Mouse (Mus musculus): Measurements from ENCODE around the gene Nabp2. TPM values are rescaled to one million over a fixed set of nuclear protein-coding genes. Genes with fewer than 3 reads are reported as not detected.

Gene Nabp2
- polyA plus RNA-seq, 1 experiment, result 458 TPM

GRCm38 (mm10) chr10:128391850-128392249, 19.4 kb downstream of the Nabp2 start:
- peaks cover 98% of the 10 kb centered on the region for H3K36me3 ChIP-seq (replicated peaks; ENCODE audit: low read length)
- no peak overlapping the region for H3K4me3 ChIP-seq (replicated peaks)
- H3K9me3 ChIP-seq, result no peaks in the 10 kb centered on the region
- no peak for TF ChIP-seq FLI1 (IDR thresholded peaks at IDR 0.05; ENCODE audit: low read length)
- TF ChIP-seq GATA1 (IDR thresholded peaks at IDR 0.05; ENCODE audit: borderline replicate concordance, low read length), result no peak
- H3K4me1 ChIP-seq, result peaks cover 35% of the 10 kb centered on the region
- H3K27me3 ChIP-seq (replicated peaks), result no peaks in the 10 kb centered on the region

DNA sequence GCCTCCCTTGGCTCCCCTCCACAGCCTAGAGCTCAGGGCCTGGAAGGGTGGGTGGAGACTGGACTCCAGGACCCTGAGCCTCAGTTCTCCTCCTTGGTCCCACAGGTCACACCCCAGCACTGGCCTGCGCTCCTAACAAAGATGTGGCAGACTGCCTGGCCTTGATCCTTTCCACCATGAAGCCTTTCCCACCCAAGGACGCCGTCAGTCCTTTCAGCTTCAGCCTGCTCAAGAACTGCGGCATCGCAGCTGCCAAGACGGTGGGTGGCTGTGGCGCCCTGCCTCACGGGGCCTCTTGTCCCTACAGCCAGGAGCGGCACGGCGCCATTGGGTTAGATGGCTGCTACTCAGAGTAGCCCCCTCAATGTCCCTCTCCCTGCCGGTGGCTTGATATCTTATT, 20.9 kb downstream of the Nabp2 start:
- peaks cover 98% of the 10 kb centered on the region for H3K36me3 ChIP-seq (replicated peaks; ENCODE audit: low read length)
- H3K4me1 ChIP-seq, result peaks cover 37% of the 10 kb centered on the region
- TF ChIP-seq GATA1 (IDR thresholded peaks at IDR 0.05; ENCODE audit: borderline replicate concordance, low read length) (no peak), FLI1 (IDR thresholded peaks at IDR 0.05; ENCODE audit: low read length) (no peak)
- H3K9me3 ChIP-seq, result no peaks in the 10 kb centered on the region
- H3K27me3 ChIP-seq (replicated peaks), result no peaks in the 10 kb centered on the region
- no peak overlapping the region for H3K4me3 ChIP-seq (replicated peaks)

DNA sequence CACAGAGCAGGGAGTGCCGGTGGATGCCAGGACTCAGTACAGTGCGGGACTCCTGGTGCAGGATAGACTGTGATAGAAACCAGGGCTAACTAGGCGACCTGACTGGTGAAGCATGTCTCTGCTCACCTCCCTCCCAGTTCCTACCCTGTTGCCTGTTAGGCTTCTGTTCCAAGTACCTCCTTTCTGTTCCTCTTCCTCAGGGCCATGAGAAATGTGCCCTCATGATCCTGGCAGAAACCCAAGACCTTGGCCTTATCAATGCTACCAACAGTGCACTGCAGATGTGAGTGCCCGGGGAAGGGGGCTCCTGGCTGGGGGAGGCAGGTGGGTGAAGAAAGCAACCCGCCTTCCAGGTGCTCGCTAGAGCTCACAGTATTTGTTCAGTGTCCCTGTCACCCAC, 21.7 kb downstream of the Nabp2 start:
- Histone ChIP-seq H3K9me3 (no peaks in the 10 kb centered on the region), H3K36me3 (replicated peaks; ENCODE audit: low read length) (peaks cover 99% of the 10 kb centered on the region), H3K4me1 (peaks cover 37% of the 10 kb centered on the region), H3K4me3 (replicated peaks) (no peak overlapping the region), H3K27me3 (replicated peaks) (no peaks in the 10 kb centered on the region)
- TF ChIP-seq FLI1 (IDR thresholded peaks at IDR 0.05; ENCODE audit: low read length) (no peak), GATA1 (IDR thresholded peaks at IDR 0.05; ENCODE audit: borderline replicate concordance, low read length) (no peak)

DNA sequence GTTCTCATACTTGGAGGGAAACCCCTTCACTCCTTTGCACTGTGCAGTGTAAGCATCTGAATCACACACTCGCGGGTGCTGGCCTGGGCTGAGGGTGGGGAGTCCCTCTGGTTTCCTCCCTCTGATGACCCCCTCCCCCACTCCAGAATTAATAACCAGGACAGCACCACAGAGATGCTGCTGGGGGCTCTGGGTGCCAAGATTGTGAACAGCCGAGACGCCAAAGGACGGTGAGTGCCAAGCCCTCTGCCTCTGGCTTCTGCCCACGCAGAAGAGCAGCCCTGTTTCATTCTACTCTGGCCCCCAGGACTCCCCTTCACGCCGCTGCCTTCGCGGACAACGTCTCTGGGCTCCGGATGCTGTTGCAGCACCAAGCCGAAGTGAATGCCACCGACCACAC, 22.4 kb downstream of the Nabp2 start:
- Histone ChIP-seq H3K27me3 (replicated peaks) (no peaks in the 10 kb centered on the region), H3K4me3 (replicated peaks) (no peak overlapping the region), H3K9me3 (no peaks in the 10 kb centered on the region), H3K36me3 (replicated peaks; ENCODE audit: low read length) (peaks cover 99% of the 10 kb centered on the region), H3K4me1 (peaks cover 37% of the 10 kb centered on the region)
- TF ChIP-seq GATA1 (IDR thresholded peaks at IDR 0.05; ENCODE audit: borderline replicate concordance, low read length), result no peak
- TF ChIP-seq FLI1 (IDR thresholded peaks at IDR 0.05; ENCODE audit: low read length), result no peak

- no peak for TF ChIP-seq FLI1 (IDR thresholded peaks at IDR 0.05; ENCODE audit: low read length)
- TF ChIP-seq GATA1 (IDR thresholded peaks at IDR 0.05; ENCODE audit: borderline replicate concordance, low read length), result no peak
- H3K9me3 ChIP-seq, result no peaks in the 10 kb centered on the region
- peaks cover 97% of the 10 kb centered on the region for H3K36me3 ChIP-seq (replicated peaks; ENCODE audit: low read length)
- H3K27me3 ChIP-seq (replicated peaks), result no peaks in the 10 kb centered on the region
- no peak overlapping the region for H3K4me3 ChIP-seq (replicated peaks)
- peaks cover 34% of the 10 kb centered on the region for H3K4me1 ChIP-seq
Measured at GRCm38 (mm10) chr10:128385902-128386301, 25.4 kb downstream of the Nabp2 start.

GRCm38 (mm10) chr10:128382482-128382881, 28.8 kb downstream of the Nabp2 start:
- no peaks in the 10 kb centered on the region for H3K27me3 ChIP-seq (replicated peaks)
- H3K36me3 ChIP-seq (replicated peaks; ENCODE audit: low read length), result peaks cover 92% of the 10 kb centered on the region
- H3K9me3 ChIP-seq, result no peaks in the 10 kb centered on the region
- no peak overlapping the region for H3K4me3 ChIP-seq (replicated peaks)
- peaks cover 31% of the 10 kb centered on the region for H3K4me1 ChIP-seq
- TF ChIP-seq GATA1 (IDR thresholded peaks at IDR 0.05; ENCODE audit: borderline replicate concordance, low read length), result no peak
- TF ChIP-seq FLI1 (IDR thresholded peaks at IDR 0.05; ENCODE audit: low read length), result no peak

DNA sequence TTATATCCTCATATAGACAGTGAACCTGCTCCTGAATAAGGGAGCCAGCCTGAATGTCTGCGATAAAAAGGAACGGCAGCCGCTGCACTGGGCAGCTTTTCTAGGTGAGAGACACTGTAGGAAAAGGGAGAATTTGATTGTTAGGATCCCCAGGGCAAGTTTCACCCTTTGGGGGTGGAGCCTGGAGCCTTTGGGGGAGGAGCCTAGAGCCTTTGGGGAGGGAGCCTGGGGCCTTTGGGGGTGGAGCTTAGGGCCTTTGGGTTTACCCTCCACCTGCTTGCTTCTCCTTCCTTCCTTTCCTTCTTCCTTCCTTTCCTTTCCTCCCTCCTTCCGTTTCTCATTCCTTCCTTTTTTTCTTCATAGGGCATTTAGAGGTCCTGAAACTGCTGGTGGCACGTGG, 30.7 kb downstream of the Nabp2 start:
- H3K4me1 ChIP-seq, result peaks cover 32% of the 10 kb centered on the region
- TF ChIP-seq FLI1 (IDR thresholded peaks at IDR 0.05; ENCODE audit: low read length), result no peak
- no peak for TF ChIP-seq GATA1 (IDR thresholded peaks at IDR 0.05; ENCODE audit: borderline replicate concordance, low read length)
- H3K27me3 ChIP-seq (replicated peaks), result no peaks in the 10 kb centered on the region
- peaks cover 73% of the 10 kb centered on the region for H3K36me3 ChIP-seq (replicated peaks; ENCODE audit: low read length)
- H3K9me3 ChIP-seq, result no peaks in the 10 kb centered on the region
- no peak overlapping the region for H3K4me3 ChIP-seq (replicated peaks)

DNA sequence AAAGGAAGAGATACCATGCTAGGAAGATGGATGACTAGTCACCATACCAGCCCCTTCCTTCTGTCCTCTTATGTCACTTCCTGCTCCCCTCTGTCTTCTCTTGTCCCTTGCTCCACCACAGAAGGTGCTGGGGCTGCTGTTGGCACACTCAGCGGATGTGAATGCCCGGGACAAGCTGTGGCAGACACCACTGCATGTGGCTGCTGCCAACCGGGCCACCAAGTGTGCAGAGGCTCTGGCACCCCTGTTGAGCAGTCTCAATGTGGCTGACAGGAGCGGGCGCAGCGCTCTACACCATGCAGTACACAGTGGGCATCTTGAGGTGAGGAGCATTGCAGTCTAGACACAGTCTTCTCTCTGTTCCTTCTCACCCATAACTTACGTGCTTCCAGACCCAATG, 32.0 kb downstream of the Nabp2 start:
- Histone ChIP-seq H3K4me1 (peaks cover 32% of the 10 kb centered on the region), H3K4me3 (replicated peaks) (peak overlapping the region; percentile 44), H3K9me3 (no peaks in the 10 kb centered on the region), H3K27me3 (replicated peaks) (no peaks in the 10 kb centered on the region), H3K36me3 (replicated peaks; ENCODE audit: low read length) (peaks cover 59% of the 10 kb centered on the region)
- TF ChIP-seq GATA1 (IDR thresholded peaks at IDR 0.05; ENCODE audit: borderline replicate concordance, low read length), result no peak
- TF ChIP-seq FLI1 (IDR thresholded peaks at IDR 0.05; ENCODE audit: low read length), result no peak

GRCm38 (mm10) chr10:128378462-128378861, 32.8 kb downstream of the Nabp2 start:
- Histone ChIP-seq H3K4me3 (replicated peaks) (peak overlapping the region; percentile 96), H3K4me1 (peaks cover 34% of the 10 kb centered on the region), H3K36me3 (replicated peaks; ENCODE audit: low read length) (peaks cover 52% of the 10 kb centered on the region), H3K27me3 (replicated peaks) (no peaks in the 10 kb centered on the region), H3K9me3 (no peaks in the 10 kb centered on the region)
- TF ChIP-seq GATA1 (IDR thresholded peaks at IDR 0.05; ENCODE audit: borderline replicate concordance, low read length), result no peak
- no peak for TF ChIP-seq FLI1 (IDR thresholded peaks at IDR 0.05; ENCODE audit: low read length)

GRCm38 (mm10) chr10:128377940-128378448, 33.3 kb downstream of the Nabp2 start:
- peak overlapping the region; percentile 96 for H3K4me3 ChIP-seq (replicated peaks)
- H3K9me3 ChIP-seq, result no peaks in the 10 kb centered on the region
- H3K36me3 ChIP-seq (replicated peaks; ENCODE audit: low read length), result peaks cover 47% of the 10 kb centered on the region
- TF ChIP-seq FLI1 (IDR thresholded peaks at IDR 0.05; ENCODE audit: low read length) (no peak), GATA1 (IDR thresholded peaks at IDR 0.05; ENCODE audit: borderline replicate concordance, low read length) (no peak)
- H3K4me1 ChIP-seq, result peaks cover 39% of the 10 kb centered on the region
- H3K27me3 ChIP-seq (replicated peaks), result no peaks in the 10 kb centered on the region
